Mouse (Mus musculus): ENCODE measurements around the gene Amacr.

Gene Amacr

GRCm38 (mm10) chr15:10990411-10990810 is 8.9 kb downstream of the Amacr start:
- no peak for DNase-seq (ENCODE audit: low spot score)

- no peak for DNase-seq (ENCODE audit: low spot score)
Observed at GRCm38 (mm10) chr15:10991566-10991965, 10.0 kb downstream of the Amacr start.

GRCm38 (mm10) chr15:10999832-11000231 is 18.3 kb downstream of the Amacr start:
- DNase-seq (ENCODE audit: low spot score): no peak

- DNase-seq (ENCODE audit: low spot score): no peak
Observed at GRCm38 (mm10) chr15:11000421-11000820, 18.9 kb downstream of the Amacr start, which contains the start of gene Slc45a2. TSS of gene Slc45a2 (plus strand) at chr15:11000721.

GRCm38 (mm10) chr15:11003791-11004190 is 22.2 kb downstream of the Amacr start:
- no peak for DNase-seq (ENCODE audit: low spot score)

GRCm38 (mm10) chr15:11004646-11005045 is 23.1 kb downstream of the Amacr start:
- no peak for DNase-seq (ENCODE audit: low spot score)

GRCm38 (mm10) chr15:11008756-11009155 is 27.2 kb downstream of the Amacr start:
- no peak for DNase-seq (ENCODE audit: low spot score)

- no peak for DNase-seq (ENCODE audit: low spot score)
Observed at GRCm38 (mm10) chr15:11010976-11011548, 29.5 kb downstream of the Amacr start.

GRCm38 (mm10) chr15:11014931-11015330 is 33.4 kb downstream of the Amacr start:
- DNase-seq (ENCODE audit: low spot score): no peak

GRCm38 (mm10) chr15:11026801-11027561 is 45.4 kb downstream of the Amacr start:
- no peak for DNase-seq (ENCODE audit: low spot score)

GRCm38 (mm10) chr15:11030188-11030587 is 48.6 kb downstream of the Amacr start:
- DNase-seq (ENCODE audit: low spot score): no peak

- no peak for DNase-seq (ENCODE audit: low spot score)
Observed at GRCm38 (mm10) chr15:11035947-11036474, 54.5 kb downstream of the Amacr start.

- DNase-seq (ENCODE audit: low spot score): peak; percentile 10
Observed at GRCm38 (mm10) chr15:11036535-11037375, 55.2 kb downstream of the Amacr start.

- no peak for DNase-seq (ENCODE audit: low spot score)
Observed at GRCm38 (mm10) chr15:11037376-11037695, 55.8 kb downstream of the Amacr start.

- no peak for DNase-seq (ENCODE audit: low spot score)
Observed at GRCm38 (mm10) chr15:11037711-11038110, 56.2 kb downstream of the Amacr start, which contains the start of gene Rxfp3. TSS of gene Rxfp3 (minus strand) at chr15:11037991.

GRCm38 (mm10) chr15:11038476-11038875 is 56.9 kb downstream of the Amacr start:
- DNase-seq (ENCODE audit: low spot score): no peak

- no peak for DNase-seq (ENCODE audit: low spot score)
Observed at GRCm38 (mm10) chr15:11040067-11040466, 58.5 kb downstream of the Amacr start.

- DNase-seq (ENCODE audit: low spot score): no peak
Observed at GRCm38 (mm10) chr15:11041229-11041628, 59.7 kb downstream of the Amacr start.

GRCm38 (mm10) chr15:11042828-11043227 is 61.3 kb downstream of the Amacr start:
- DNase-seq (ENCODE audit: low spot score): no peak

Measured in ovary, postnatal 36 days (tissue).